Mouse (Mus musculus) intestine, embryonic 14.5 days (tissue): ENCODE results near the gene Pomc. TPM values are rescaled to one million over a fixed set of nuclear protein-coding genes. Genes with fewer than 3 reads are reported as not detected.
"Not testable (repeated sequence)": the region's sequence is repeated elsewhere in the genome, so short reads cannot be mapped to it uniquely, and the experiment has no call there.

Experiments used
- ATAC-seq: fragments of 200-750 bp; cut with Nextera tagmentation; replicated peaks from 2 replicates; pipeline ENCODE4 v1.8.0; 2017; ENCODE audit warnings: low read depth, moderate number of reproducible peaks, moderate TSS enrichment, moderate library complexity; ENCODE audit not compliant: low FRiP score, low TSS enrichment
- DNase-seq: peaks from one replicate; pipeline ENCODE4 v3.0.0-alpha.2; 2018; ENCODE audit warnings: low spot score
- H3K27ac ChIP-seq: fragments of 300-500 bp; sonication (generic); 2 replicates; pipeline ENCODE4 v1.5.1; 2014; ENCODE audit warnings: low read depth, mild to moderate bottlenecking, control low read depth
- H3K27me3 ChIP-seq: fragments of 300-500 bp; sonication (generic); replicated peaks from 2 replicates; pipeline ENCODE4 v1.6.1; 2014; ENCODE audit warnings: low read length, control low read depth; ENCODE audit not compliant: control insufficient read depth, insufficient read depth
- H3K36me3 ChIP-seq: fragments of 300-500 bp; sonication (generic); 2 replicates; pipeline ENCODE4 v1.6.1; 2014; ENCODE audit warnings: low read length, control low read depth; ENCODE audit not compliant: control insufficient read depth, insufficient read depth
- H3K4me1 ChIP-seq: fragments of 300-500 bp; sonication (generic); replicated peaks from 2 replicates; pipeline ENCODE4 v1.6.1; 2014; ENCODE audit warnings: low read length, control low read depth, mixed read lengths; ENCODE audit not compliant: control insufficient read depth, insufficient read depth
- H3K4me2 ChIP-seq: fragments of 300-500 bp; sonication (generic); 2 replicates; pipeline ENCODE4 v1.6.1; 2014; ENCODE audit warnings: low read length
- H3K4me3 ChIP-seq: fragments of 300-500 bp; sonication (generic); 2 replicates; pipeline ENCODE4 v1.5.1; 2014; ENCODE audit warnings: low read depth, low read length, control low read depth, mixed read lengths
- H3K9ac ChIP-seq: fragments of 300-500 bp; sonication (generic); 2 replicates; pipeline ENCODE4 v1.6.1; 2014; ENCODE audit warnings: mild to moderate bottlenecking, low read length
- H3K9me3 ChIP-seq: fragments of 300-500 bp; sonication (generic); 2 replicates; pipeline ENCODE4 v1.6.1; 2016; ENCODE audit warnings: low read length, control low read depth; ENCODE audit not compliant: control insufficient read depth
- WGBS: fragments of 180-500 bp; shearing (Covaris S2); extraction: QIAGEN DNeasy Blood & Tissue Kit; methylation state at CpG from one replicate; pipeline ENCODE4 v1.1.7; 2014; 5-methylcytosine and 5-hydroxymethylcytosine counted together
- polyA plus RNA-seq: library from polyadenylated mRNA; unstranded; fragments of >200 nt; fragmentation: Nextera tagmentation; extraction: Ambion mirVana; gene quantifications from 2 replicates; pipeline ENCODE4 v1.2.1, GENCODE M21; 2014

Pomc gene
- polyA plus RNA-seq, 1 experiment from 2014 or later, result 3.2 TPM

DNA sequence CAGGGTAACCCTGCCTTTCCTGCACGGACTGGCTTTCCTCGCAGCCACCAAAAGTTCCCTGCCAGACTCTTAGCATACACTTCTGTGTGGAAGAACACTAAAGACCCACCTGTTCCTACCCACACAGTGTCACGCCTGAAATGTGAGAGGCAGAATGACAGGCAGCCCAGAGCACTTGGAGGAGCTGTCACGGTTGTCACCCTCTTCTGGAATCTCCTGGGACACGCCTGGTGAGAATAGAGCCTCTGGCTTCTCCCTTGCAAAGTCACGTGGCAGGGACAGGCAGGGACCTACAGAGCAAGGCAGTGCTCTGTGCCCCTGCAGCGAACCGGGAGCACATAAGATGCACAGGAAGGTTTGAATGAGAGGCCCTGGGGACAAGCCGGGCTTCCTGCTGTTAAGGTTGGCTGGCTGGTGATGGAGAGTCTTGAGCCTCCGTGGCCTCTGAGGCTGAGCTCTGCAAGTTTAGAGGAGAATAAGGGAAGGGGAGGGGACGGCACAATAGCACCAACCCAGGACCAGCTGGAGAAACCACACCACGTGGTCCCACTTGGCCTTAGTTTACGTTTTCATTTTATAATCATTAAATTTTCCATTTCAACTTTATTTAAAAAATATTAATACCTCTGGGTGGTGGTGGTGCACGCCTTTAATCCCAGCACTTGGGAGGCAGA, 36.9 kb upstream of the Pomc start:
- WGBS, result 24% methylated on average over 14 of the region's 14 CpGs
- no peak overlapping the region for H3K27ac ChIP-seq

DNA sequence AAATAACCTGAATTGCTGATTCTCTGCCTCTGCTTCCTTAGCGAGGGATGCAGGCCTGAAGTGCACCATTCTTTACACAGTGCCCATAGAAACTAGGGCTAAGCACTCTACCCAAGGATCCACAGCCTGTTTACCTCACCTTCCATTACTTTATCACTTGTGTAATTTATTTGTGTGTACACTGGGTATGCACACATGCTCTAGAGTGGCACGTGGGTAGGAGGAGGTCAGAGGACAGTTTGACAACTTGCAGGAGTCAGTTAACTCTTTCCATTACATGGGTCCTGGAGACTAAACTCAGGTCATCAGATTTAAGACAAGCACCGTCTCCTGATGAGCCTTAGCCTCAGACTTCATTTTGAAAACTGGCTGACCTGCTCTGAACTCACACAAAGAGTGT, 36.2 kb upstream of the Pomc start:
- no peak for DNase-seq
- Histone ChIP-seq H3K4me2 (no peak overlapping the region), H3K27ac (no peak overlapping the region), H3K27me3 (no peaks in the 10 kb centered on the region), H3K4me3 (no peak overlapping the region), H3K9ac (no peak overlapping the region), H3K9me3 (no peaks in the 10 kb centered on the region), H3K36me3 (0 out of 2 replicates have a peak, but pooled peaks cover 6% of the 10 kb centered on the region), H3K4me1 (peaks cover 8% of the 10 kb centered on the region; the same call in 1 of the 2 replicates)
- 42% methylated on average over 3 of the region's 3 CpGs for WGBS
- no peak for ATAC-seq

More for the DNA sequence above, 36.9 kb upstream of the Pomc start:
- peak; percentile 50; the same call in 1 of the 2 replicates for ATAC-seq
- peaks cover 8% of the 10 kb centered on the region; the same call in 1 of the 2 replicates for H3K4me1 ChIP-seq
- H3K9me3 ChIP-seq, result no peaks in the 10 kb centered on the region
- H3K4me2 ChIP-seq, result no peak overlapping the region
- H3K9ac ChIP-seq, result no peak overlapping the region
- 0 out of 2 replicates have a peak, but pooled peaks cover 7% of the 10 kb centered on the region for H3K36me3 ChIP-seq
- H3K4me3 ChIP-seq, result no peak overlapping the region
- no peaks in the 10 kb centered on the region for H3K27me3 ChIP-seq
- no peak for DNase-seq

DNA sequence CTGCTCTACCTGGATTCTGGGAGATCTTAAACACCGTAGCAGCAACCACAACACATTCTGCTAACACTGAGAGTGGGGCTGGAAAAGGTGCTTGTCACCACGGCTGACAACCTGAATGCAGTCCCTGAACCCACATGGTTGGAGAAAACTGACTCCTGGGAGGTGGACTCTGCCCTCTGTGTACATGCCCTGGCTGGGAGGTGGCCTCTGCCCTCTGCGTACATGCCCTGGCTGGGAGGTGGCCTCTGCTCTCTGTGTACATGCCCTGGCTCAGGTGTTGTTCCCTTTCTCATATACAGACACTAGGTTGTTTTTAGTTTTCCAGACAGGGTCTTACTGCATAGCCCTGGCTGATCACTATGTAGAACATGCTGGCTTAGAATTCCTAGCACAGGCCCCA, 35.3 kb upstream of the Pomc start:
- H3K4me3 ChIP-seq, result no peak overlapping the region
- H3K4me2 ChIP-seq, result no peak overlapping the region
- 68% methylated on average over 3 of the region's 3 CpGs for WGBS
- H3K9me3 ChIP-seq, result no peaks in the 10 kb centered on the region
- no peak for DNase-seq
- H3K36me3 ChIP-seq, result 0 out of 2 replicates have a peak, but pooled peaks cover 4% of the 10 kb centered on the region
- H3K27me3 ChIP-seq, result no peaks in the 10 kb centered on the region
- peak; percentile 53; the same call in 1 of the 2 replicates for ATAC-seq
- peaks cover 8% of the 10 kb centered on the region; the same call in 1 of the 2 replicates for H3K4me1 ChIP-seq
- H3K9ac ChIP-seq, result no peak overlapping the region
- no peak overlapping the region for H3K27ac ChIP-seq

DNA sequence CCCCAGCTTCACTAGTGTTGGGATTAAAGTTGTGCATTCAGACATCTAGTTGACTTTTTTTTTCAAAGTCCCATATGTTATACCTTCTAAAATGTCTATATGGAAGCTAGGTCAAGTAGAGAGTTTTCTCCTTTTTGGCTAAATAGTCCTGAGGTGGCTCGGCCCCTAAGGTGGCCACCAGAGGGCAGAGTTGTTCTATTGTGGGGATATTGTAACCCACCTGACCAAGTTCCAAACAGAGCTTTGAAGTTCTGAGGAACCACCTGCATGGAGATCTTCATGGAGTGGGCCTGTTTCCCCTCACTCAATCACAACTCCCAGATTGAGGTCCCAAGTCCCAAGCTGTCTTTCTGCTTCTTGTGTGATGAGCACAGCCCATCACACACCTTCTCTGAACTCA, 28.6 kb upstream of the Pomc start:
- DNase-seq, result peak; percentile 89
- ATAC-seq, result no peak
- 0% methylated on average over 1 of the region's 1 CpGs for WGBS
- no peaks in the 10 kb centered on the region for H3K27me3 ChIP-seq
- H3K4me3 ChIP-seq, result no peak overlapping the region
- H3K9ac ChIP-seq, result no peak overlapping the region
- no peak overlapping the region for H3K4me2 ChIP-seq
- H3K9me3 ChIP-seq, result no peaks in the 10 kb centered on the region
- no peaks in the 10 kb centered on the region for H3K36me3 ChIP-seq
- H3K4me1 ChIP-seq, result no peaks in the 10 kb centered on the region
- H3K27ac ChIP-seq, result no peak overlapping the region

DNA sequence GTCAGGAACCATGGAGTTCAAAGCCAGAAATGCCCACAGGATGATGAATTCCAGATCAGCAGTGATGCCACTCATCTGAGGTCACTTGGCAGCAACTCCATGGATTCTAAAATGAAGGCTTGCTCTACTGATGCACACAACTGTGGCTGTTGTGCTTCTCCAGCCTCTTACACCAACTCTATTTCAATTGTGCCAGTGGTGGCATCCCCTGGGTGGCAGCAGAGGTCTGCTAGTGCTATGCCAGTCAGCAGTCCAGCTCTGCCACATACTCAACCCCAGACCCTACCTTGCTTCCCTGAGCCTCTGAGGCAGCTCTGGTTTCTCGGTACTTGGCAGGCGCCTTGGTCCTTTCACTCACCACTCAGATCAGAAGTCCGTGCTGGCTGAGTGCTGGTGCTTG, 25.9 kb upstream of the Pomc start:
- H3K27me3 ChIP-seq, result no peaks in the 10 kb centered on the region
- 81% methylated on average over 3 of the region's 3 CpGs for WGBS
- no peak for DNase-seq

DNA sequence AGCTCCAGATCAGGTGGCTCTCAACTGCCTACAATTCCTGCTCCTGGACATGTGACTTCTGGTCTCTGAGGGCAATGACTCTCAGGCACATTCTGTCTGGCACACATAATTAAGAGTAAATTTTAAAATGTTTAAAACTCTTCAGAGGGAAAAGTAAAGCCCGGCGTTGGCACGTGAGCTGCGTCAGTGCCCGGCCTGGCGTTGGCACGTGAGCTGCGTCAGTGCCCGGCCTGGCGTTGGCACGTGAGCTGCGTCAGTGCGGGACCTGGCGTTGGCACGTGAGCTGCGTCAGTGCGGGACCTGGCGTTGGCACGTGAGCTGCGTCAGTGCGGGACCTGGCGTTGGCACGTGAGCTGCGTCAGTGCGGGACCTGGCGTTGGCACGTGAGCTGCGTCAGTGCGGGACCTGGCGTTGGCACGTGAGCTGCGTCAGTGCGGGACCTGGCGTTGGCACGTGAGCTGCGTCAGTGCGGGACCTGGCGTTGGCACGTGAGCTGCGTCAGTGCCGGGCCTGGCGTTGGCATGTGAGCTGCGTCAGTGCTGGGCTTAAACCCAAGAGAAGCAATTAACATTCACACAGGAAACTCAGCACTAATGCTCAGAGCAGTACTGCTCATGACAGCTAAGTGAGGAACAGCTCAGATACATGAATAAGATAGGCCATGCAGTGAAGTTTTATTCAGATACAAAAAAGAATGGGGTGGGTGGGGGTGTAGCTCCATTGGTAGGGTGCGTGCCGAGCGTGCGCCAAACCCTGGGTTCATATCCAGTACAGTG, 24.5 kb upstream of the Pomc start:
- not testable (repeated sequence) for H3K4me1 ChIP-seq, H3K4me2 ChIP-seq, H3K9me3 ChIP-seq, H3K9ac ChIP-seq, H3K27ac ChIP-seq, ATAC-seq, H3K4me3 ChIP-seq, H3K27me3 ChIP-seq, H3K36me3 ChIP-seq, DNase-seq
- 89% methylated on average over 31 of the region's 47 CpGs for WGBS

More for the DNA sequence above, 25.9 kb upstream of the Pomc start:
- Histone ChIP-seq H3K9ac (no peak overlapping the region), H3K4me2 (no peak overlapping the region), H3K36me3 (no peaks in the 10 kb centered on the region), H3K4me1 (no peaks in the 10 kb centered on the region), H3K27ac (no peak overlapping the region), H3K9me3 (no peaks in the 10 kb centered on the region), H3K4me3 (no peak overlapping the region)
- ATAC-seq, result no peak

DNA sequence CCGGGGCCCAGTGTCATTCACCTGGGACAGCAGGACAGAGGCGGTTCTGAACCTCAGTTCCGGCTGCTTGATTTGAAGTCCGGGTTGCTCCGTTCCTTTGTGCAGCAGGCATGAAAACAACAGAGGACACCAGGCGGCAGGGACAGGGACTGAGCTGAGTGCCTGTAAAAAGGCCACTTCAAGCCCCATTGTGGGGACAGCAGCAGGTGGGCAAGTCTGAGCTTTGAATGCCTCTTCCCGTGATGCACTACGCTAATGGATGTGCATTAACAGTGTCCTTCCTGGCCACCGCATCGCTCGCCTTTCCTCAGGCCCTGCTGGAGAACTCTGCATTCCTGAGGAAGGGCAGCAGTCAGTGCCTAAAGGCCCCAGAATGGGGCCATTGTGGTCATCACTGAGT, 12.7 kb upstream of the Pomc start:
- no peaks in the 10 kb centered on the region for H3K9me3 ChIP-seq
- 42% methylated on average over 11 of the region's 11 CpGs for WGBS
- no peak overlapping the region for H3K4me3 ChIP-seq
- H3K9ac ChIP-seq, result no peak overlapping the region
- no peak for DNase-seq
- no peak overlapping the region for H3K27ac ChIP-seq
- no peak for ATAC-seq
- no peaks in the 10 kb centered on the region for H3K4me1 ChIP-seq
- no peaks in the 10 kb centered on the region for H3K36me3 ChIP-seq
- H3K4me2 ChIP-seq, result no peak overlapping the region
- no peaks in the 10 kb centered on the region for H3K27me3 ChIP-seq

DNA sequence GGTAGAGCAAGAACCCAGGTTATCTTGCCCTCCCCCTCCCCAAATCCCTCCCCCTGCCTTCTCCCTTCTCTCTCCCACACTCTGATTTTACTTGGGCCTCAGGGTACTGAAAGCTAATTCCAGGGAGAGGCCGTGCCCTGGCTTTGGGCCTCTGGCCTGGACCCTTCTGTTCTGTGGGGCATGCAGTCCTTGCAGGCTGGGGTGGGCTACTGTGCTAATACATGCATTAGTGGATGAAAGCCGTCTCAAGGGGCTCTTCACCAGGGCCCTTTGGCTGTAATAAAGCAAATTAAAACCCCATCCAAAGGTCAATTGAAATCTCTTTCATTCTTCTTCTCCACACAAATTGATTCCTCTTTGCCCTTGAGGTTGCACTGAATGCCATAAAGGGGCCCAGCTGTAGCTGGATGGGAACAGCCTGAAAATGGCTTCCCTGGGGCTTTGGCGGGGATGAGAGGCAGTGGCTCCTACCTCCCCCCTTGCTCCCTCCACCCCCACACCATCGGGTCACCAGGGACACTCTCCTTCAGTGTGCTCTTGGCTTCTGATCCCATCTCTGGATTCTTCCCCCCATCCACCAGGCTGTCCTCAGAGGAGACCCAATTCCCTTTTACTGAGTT, 10.2 kb upstream of the Pomc start:
- H3K9me3 ChIP-seq, result no peaks in the 10 kb centered on the region
- no peak overlapping the region for H3K4me2 ChIP-seq
- no peak overlapping the region for H3K27ac ChIP-seq
- H3K27me3 ChIP-seq, result no peaks in the 10 kb centered on the region
- ATAC-seq (no peak), DNase-seq (no peak)
- 54% methylated on average over 4 of the region's 4 CpGs for WGBS
- H3K4me1 ChIP-seq, result no peaks in the 10 kb centered on the region
- no peak overlapping the region for H3K4me3 ChIP-seq
- no peak overlapping the region for H3K9ac ChIP-seq
- no peaks in the 10 kb centered on the region for H3K36me3 ChIP-seq
